Mouse (Mus musculus) CH12.LX (cell line): ENCODE data around the gene Hfe2.
"Not testable (repeated sequence)": the region's sequence is repeated elsewhere in the genome, so short reads cannot be mapped to it uniquely, and the experiment has no call there.

Experiments
- CTCF ChIP-seq, 2 experiments: IDR thresholded peaks in 1 of 2; conservative IDR thresholded peaks in 1 of 2; 2 replicates each; pipeline ENCODE4 v1.5.1; 2011 to 2012; ENCODE audit warnings: low read depth in 2 of 2, low read length in 2 of 2, improper control_type of control experiment in 1 of 2, inconsistent platforms in 1 of 2, mild to moderate bottlenecking in 1 of 2, moderate library complexity in 1 of 2
- E2F4 ChIP-seq: IDR thresholded peaks from 2 replicates; pipeline ENCODE4 v1.6.1; 2011; ENCODE audit warnings: low read depth, low read length, improper control_type of control experiment; ENCODE audit not compliant: insufficient replicate concordance
- EP300 ChIP-seq: IDR thresholded peaks from 2 replicates; pipeline ENCODE4 v1.6.1; 2011; ENCODE audit warnings: low read length, improper control_type of control experiment
- KAT2A ChIP-seq: IDR thresholded peaks from 2 replicates; pipeline ENCODE4 v1.6.1; 2012; ENCODE audit warnings: low read length, improper control_type of control experiment, inconsistent platforms; ENCODE audit not compliant: insufficient replicate concordance
- POLR2A ChIP-seq: IDR thresholded peaks from 2 replicates; pipeline ENCODE4 v1.6.1; 2011; ENCODE audit warnings: low read depth, mild to moderate bottlenecking, improper control_type of control experiment, low read length
- RAD21 ChIP-seq: IDR thresholded peaks from 2 replicates; pipeline ENCODE4 v1.6.1; 2011; ENCODE audit warnings: low read depth, mild to moderate bottlenecking, low read length, improper control_type of control experiment, moderate library complexity
- RCOR1 ChIP-seq: conservative IDR thresholded peaks from 2 replicates; pipeline ENCODE4 v1.6.1; 2012; ENCODE audit warnings: low read depth, mild to moderate bottlenecking, inconsistent platforms, low read length, improper control_type of control experiment
- SIN3A ChIP-seq: IDR thresholded peaks from 2 replicates; pipeline ENCODE4 v1.6.1; 2012; ENCODE audit warnings: low read length, improper control_type of control experiment, inconsistent platforms
- SMC3 ChIP-seq: IDR thresholded peaks from 2 replicates; pipeline ENCODE4 v1.6.1; 2011; ENCODE audit warnings: low read depth, low read length, improper control_type of control experiment
- USF2 ChIP-seq: conservative IDR thresholded peaks from 2 replicates; pipeline ENCODE4 v1.6.1; 2011; ENCODE audit warnings: low read depth, low read length, improper control_type of control experiment

- TF ChIP-seq KAT2A; E2F4; RCOR1; CTCF (conservative IDR thresholded peaks at IDR 0.05 in 1 of 2, IDR thresholded peaks at IDR 0.05 in 1 of 2; ENCODE audit: low read depth in 2 of 2, low read length in 2 of 2); RAD21; USF2; SIN3A; EP300; SMC3; POLR2A: not testable (repeated sequence)
Observed at GRCm38 (mm10) chr3:96494456-96494855, 30.5 kb upstream of the Hfe2 start.
